Mouse (Mus musculus) limb, embryonic 12.5 days (tissue): ENCODE data around the gene Plcl1. TPM values are rescaled to one million over a fixed set of nuclear protein-coding genes. Genes with fewer than 3 reads are reported as not detected.

Experiments
- ATAC-seq: fragments of 200-750 bp; cut with Nextera tagmentation; 2 replicates; pipeline ENCODE4 v1.8.0; 2017; ENCODE audit warnings: low read depth, moderate TSS enrichment; ENCODE audit not compliant: insufficient number of reproducible peaks, insufficient read depth, low FRiP score, low TSS enrichment
- H3K27ac ChIP-seq: fragments of 300-500 bp; sonication (generic); 2 replicates; pipeline ENCODE4 v1.5.1; 2016; ENCODE audit warnings: mild to moderate bottlenecking, moderate library complexity
- H3K27me3 ChIP-seq: fragments of 300-500 bp; sonication (generic); 2 replicates; pipeline ENCODE4 v1.6.1; 2016; ENCODE audit warnings: mild to moderate bottlenecking, moderate library complexity
- H3K36me3 ChIP-seq: fragments of 300-500 bp; sonication (generic); 2 replicates; pipeline ENCODE4 v1.6.1; 2016; ENCODE audit warnings: mild to moderate bottlenecking, moderate library complexity
- H3K4me1 ChIP-seq: fragments of 300-500 bp; sonication (generic); replicated peaks from 2 replicates; pipeline ENCODE4 v1.6.1; 2016
- H3K4me2 ChIP-seq: fragments of 300-500 bp; sonication (generic); 2 replicates; pipeline ENCODE4 v1.6.1; 2016; ENCODE audit warnings: mild to moderate bottlenecking, moderate library complexity
- H3K4me3 ChIP-seq: fragments of 300-500 bp; sonication (generic); replicated peaks from 2 replicates; pipeline ENCODE4 v1.5.1; 2016; ENCODE audit warnings: mild to moderate bottlenecking
- H3K9ac ChIP-seq: fragments of 300-500 bp; sonication (generic); replicated peaks from 2 replicates; pipeline ENCODE4 v1.6.1; 2016; ENCODE audit warnings: mild to moderate bottlenecking, moderate library complexity
- H3K9me3 ChIP-seq: fragments of 300-500 bp; sonication (generic); 2 replicates; pipeline ENCODE4 v1.6.1; 2016; ENCODE audit warnings: mild to moderate bottlenecking, moderate library complexity
- WGBS: fragments of 180-500 bp; shearing (Covaris S2); methylation state at CpG from one replicate; pipeline ENCODE4 v1.1.7; 2016; 5-methylcytosine and 5-hydroxymethylcytosine counted together
- polyA plus RNA-seq: library from polyadenylated mRNA; unstranded; fragments of >200 nt; fragmentation: Nextera tagmentation; extraction: Ambion mirVana; gene quantifications from 2 replicates; pipeline ENCODE4 v1.2.1, GENCODE M21; 2016

Plcl1 gene
- polyA plus RNA-seq, 1 experiment from 2014 or later = 0.79 TPM

- H3K27me3 ChIP-seq = no peaks in the 10 kb centered on the region
- H3K4me2 ChIP-seq = no peak overlapping the region
- no peak overlapping the region for H3K9ac ChIP-seq
- no peaks in the 10 kb centered on the region for H3K36me3 ChIP-seq
- H3K27ac ChIP-seq = no peak overlapping the region
- 70% methylated on average over 5 of the region's 5 CpGs for WGBS
- H3K4me3 ChIP-seq = no peak overlapping the region
- no peaks in the 10 kb centered on the region for H3K4me1 ChIP-seq
- ATAC-seq = no peak
- no peaks in the 10 kb centered on the region for H3K9me3 ChIP-seq
Measured at GRCm38 (mm10) chr1:55570225-55570624, 164.5 kb downstream of the Plcl1 start.

GRCm38 (mm10) chr1:55571399-55571798 is 165.7 kb downstream of the Plcl1 start:
- 91% methylated on average over 4 of the region's 4 CpGs for WGBS
- H3K9ac ChIP-seq = no peak overlapping the region

DNA sequence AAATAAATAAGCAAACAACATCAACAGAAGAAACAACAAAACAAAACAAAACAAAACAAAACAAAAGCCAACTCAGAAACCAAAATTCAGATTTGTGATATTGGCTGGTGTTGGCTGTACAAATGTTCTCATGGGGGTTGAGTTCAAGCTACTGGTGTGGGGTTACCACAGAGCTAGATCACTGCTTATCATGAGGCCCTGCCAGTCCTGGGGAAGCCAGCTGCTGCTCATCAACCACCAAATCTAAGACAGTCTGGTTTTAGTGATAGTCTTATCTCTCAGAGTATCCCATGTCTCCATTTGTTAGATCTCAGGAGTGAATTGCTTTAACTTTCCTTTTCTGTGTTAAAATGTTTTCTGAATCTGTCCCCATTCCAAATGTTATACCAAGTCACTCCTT is 166.5 kb downstream of the Plcl1 start:
- no peaks in the 10 kb centered on the region for H3K4me1 ChIP-seq
- H3K9ac ChIP-seq = no peak overlapping the region
- no peak for ATAC-seq
- H3K4me2 ChIP-seq = no peak overlapping the region
- no peaks in the 10 kb centered on the region for H3K27me3 ChIP-seq
- H3K9me3 ChIP-seq = no peaks in the 10 kb centered on the region
- H3K27ac ChIP-seq = no peak overlapping the region
- H3K4me3 ChIP-seq = no peak overlapping the region
- no peaks in the 10 kb centered on the region for H3K36me3 ChIP-seq

More at GRCm38 (mm10) chr1:55571399-55571798, 165.7 kb downstream of the Plcl1 start:
- Histone ChIP-seq H3K4me3 (no peak overlapping the region), H3K4me2 (no peak overlapping the region), H3K36me3 (no peaks in the 10 kb centered on the region), H3K27me3 (no peaks in the 10 kb centered on the region), H3K4me1 (no peaks in the 10 kb centered on the region), H3K9me3 (no peaks in the 10 kb centered on the region), H3K27ac (no peak overlapping the region)
- ATAC-seq = no peak

DNA sequence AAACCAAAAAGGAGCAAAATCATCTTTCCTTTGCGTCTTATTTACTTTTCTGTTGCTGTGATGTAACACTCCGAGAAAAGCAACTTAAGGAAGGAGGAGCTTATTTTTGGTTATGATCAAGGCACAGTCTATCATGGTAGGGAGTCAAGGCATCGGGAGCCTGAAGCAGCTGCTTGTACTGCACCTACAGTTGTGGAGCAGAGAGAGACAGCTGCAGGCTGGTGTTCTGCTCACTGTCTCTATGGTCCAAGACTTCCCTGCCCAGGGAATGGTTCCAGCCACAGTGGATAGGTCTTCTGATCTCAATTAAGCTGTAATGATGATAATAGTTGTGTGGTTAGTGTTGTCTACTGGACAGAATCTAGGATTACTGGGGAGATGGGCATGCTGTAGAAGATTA is 166.9 kb downstream of the Plcl1 start:
- no peak overlapping the region for H3K4me2 ChIP-seq
- no peaks in the 10 kb centered on the region for H3K9me3 ChIP-seq
- H3K36me3 ChIP-seq = no peaks in the 10 kb centered on the region
- 90% methylated on average over 3 of the region's 3 CpGs for WGBS
- ATAC-seq = no peak
- H3K4me1 ChIP-seq = no peaks in the 10 kb centered on the region
- H3K9ac ChIP-seq = no peak overlapping the region
- no peak overlapping the region for H3K4me3 ChIP-seq
- no peak overlapping the region for H3K27ac ChIP-seq
- H3K27me3 ChIP-seq = no peaks in the 10 kb centered on the region

GRCm38 (mm10) chr1:55575916-55576315 is 170.2 kb downstream of the Plcl1 start:
- no peak for ATAC-seq
- Histone ChIP-seq H3K4me1 (no peaks in the 10 kb centered on the region), H3K4me3 (no peak overlapping the region), H3K27ac (no peak overlapping the region), H3K4me2 (no peak overlapping the region), H3K27me3 (no peaks in the 10 kb centered on the region), H3K9me3 (no peaks in the 10 kb centered on the region), H3K36me3 (no peaks in the 10 kb centered on the region), H3K9ac (no peak overlapping the region)
- WGBS = 51% methylated on average over 2 of the region's 2 CpGs

DNA sequence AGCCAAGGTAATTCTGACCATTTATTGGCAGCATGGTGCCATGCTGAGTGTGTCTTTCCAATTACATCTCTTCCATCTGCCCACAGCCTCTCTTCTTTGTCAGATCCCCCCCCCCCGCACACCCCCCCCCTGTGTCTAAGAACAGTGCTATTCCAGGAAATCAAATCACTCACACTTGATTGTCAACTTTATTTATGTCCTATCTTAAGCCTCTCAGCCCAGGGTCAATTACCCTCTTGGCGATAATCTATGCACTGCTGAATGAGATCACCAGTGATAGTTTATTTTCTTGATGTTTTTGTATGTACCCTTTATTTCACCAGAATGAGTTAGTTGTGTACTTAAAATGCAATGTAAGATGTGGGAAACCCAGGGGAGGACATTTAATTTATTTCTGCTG is 176.0 kb downstream of the Plcl1 start:
- WGBS = 82% methylated on average over 2 of the region's 2 CpGs
- no peaks in the 10 kb centered on the region for H3K36me3 ChIP-seq
- H3K27ac ChIP-seq = no peak overlapping the region
- no peak overlapping the region for H3K4me2 ChIP-seq
- H3K4me3 ChIP-seq = no peak overlapping the region
- no peak for ATAC-seq
- H3K9me3 ChIP-seq = 0 out of 2 replicates have a peak, but pooled peaks cover 3% of the 10 kb centered on the region
- H3K9ac ChIP-seq = no peak overlapping the region
- no peaks in the 10 kb centered on the region for H3K4me1 ChIP-seq
- no peaks in the 10 kb centered on the region for H3K27me3 ChIP-seq

DNA sequence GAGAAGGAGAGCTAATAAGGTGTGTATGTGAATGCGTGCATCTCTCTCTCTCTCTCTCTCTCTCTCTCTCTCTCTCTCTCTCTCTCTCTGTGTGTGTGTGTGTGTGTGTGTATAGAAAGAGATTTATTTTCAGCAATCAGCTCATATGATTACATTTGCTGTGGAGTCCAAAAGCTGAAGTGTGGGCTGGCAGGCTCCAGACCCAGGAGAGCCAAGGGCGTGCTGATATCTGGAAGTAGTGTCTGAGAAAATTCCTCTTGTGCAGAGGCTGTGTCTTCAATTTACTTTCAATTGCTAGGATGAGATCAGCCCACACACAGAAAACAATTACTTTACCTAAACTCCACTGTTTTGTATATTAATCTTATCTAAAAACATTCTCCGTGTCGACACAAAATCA is 179.7 kb downstream of the Plcl1 start:
- no peaks in the 10 kb centered on the region for H3K36me3 ChIP-seq
- 0 out of 2 replicates have a peak, but pooled peaks cover 3% of the 10 kb centered on the region for H3K9me3 ChIP-seq
- H3K27ac ChIP-seq = no peak overlapping the region
- H3K4me2 ChIP-seq = no peak overlapping the region
- no peaks in the 10 kb centered on the region for H3K27me3 ChIP-seq
- no peak overlapping the region for H3K9ac ChIP-seq
- H3K4me1 ChIP-seq = no peaks in the 10 kb centered on the region
- WGBS = 98% methylated on average over 4 of the region's 4 CpGs
- no peak for ATAC-seq
- no peak overlapping the region for H3K4me3 ChIP-seq

GRCm38 (mm10) chr1:55588090-55588489 is 182.4 kb downstream of the Plcl1 start:
- WGBS = 79% methylated on average over 6 of the region's 6 CpGs
- ATAC-seq = no peak
- no peak overlapping the region for H3K9ac ChIP-seq
- H3K4me3 ChIP-seq = no peak overlapping the region
- H3K27ac ChIP-seq = no peak overlapping the region
- H3K4me1 ChIP-seq = no peaks in the 10 kb centered on the region
- no peaks in the 10 kb centered on the region for H3K27me3 ChIP-seq
- no peaks in the 10 kb centered on the region for H3K36me3 ChIP-seq
- H3K4me2 ChIP-seq = no peak overlapping the region
- 0 out of 2 replicates have a peak, but pooled peaks cover 3% of the 10 kb centered on the region for H3K9me3 ChIP-seq

DNA sequence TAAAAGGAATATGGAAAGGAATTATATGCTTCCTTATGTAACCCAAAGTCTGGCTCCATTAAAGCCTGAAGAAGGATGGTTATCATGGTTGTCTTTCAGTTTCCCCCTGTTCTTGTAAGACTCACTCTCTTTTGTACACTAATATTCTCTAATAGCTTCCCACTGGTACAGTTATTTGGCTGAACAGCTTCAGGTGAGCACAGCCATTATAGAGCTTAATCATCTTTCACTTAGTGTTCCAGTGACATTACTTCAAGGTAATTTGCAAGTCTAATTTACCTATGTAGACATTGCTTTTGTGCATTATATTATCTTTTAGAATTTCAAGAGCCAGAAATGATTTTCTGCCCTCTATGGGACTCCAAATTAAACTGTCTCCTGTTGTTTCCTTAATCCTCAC is 184.3 kb downstream of the Plcl1 start:
- H3K27ac ChIP-seq = no peak overlapping the region

DNA sequence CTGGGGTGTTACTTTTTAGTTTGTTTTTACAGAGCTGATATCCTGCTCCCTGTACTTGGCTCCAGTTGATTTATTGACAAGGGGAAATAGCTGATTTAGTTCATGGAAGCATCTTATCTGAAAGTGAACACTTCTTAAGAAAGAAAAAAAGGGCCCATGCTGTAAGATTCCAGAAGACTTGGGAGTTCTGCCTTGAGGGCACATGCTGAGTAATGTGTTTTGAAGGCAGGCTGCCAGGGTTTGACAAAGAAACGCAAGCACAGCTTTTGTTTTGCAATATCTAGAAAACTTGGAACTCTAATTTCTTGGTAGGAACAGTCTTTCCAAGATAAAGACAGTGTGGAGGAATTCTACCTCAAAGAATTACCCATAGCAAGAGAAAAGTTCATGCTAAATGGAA is 194.8 kb downstream of the Plcl1 start:
- Histone ChIP-seq H3K4me3 (no peak overlapping the region), H3K36me3 (no peaks in the 10 kb centered on the region), H3K27me3 (no peaks in the 10 kb centered on the region), H3K9ac (no peak overlapping the region), H3K27ac (no peak overlapping the region), H3K4me2 (no peak overlapping the region), H3K9me3 (no peaks in the 10 kb centered on the region), H3K4me1 (no peaks in the 10 kb centered on the region)
- ATAC-seq = no peak
- 81% methylated on average over 1 of the region's 1 CpGs for WGBS

More for the DNA sequence above, 184.3 kb downstream of the Plcl1 start:
- H3K9me3 ChIP-seq = 0 out of 2 replicates have a peak, but pooled peaks cover under 1% of the 10 kb centered on the region
- no peak overlapping the region for H3K4me2 ChIP-seq
- no peaks in the 10 kb centered on the region for H3K36me3 ChIP-seq
- H3K9ac ChIP-seq = no peak overlapping the region
- ATAC-seq = no peak
- no peak overlapping the region for H3K4me3 ChIP-seq
- H3K4me1 ChIP-seq = no peaks in the 10 kb centered on the region
- H3K27me3 ChIP-seq = no peaks in the 10 kb centered on the region

DNA sequence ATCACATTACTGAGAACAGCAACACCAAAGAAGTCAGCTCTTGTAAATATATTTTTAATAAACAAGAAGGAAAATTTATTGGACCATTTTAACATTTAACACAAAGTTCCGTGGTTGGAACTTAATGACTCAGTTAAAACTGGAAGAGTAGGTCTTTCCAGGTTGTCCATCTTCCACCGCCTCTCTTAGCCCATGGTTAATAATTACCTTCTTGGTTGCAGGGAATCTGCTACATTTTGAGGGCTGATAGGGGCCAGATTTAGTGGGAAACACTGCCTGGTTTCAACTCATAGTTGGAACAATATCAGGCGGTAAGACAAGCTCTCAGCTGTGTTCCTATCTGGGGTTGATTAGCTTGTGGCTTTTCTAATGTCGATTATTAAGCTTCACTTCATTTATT is 198.9 kb downstream of the Plcl1 start:
- Histone ChIP-seq H3K4me2 (no peak overlapping the region), H3K9me3 (no peaks in the 10 kb centered on the region), H3K9ac (no peak overlapping the region), H3K27ac (no peak overlapping the region), H3K4me3 (no peak overlapping the region), H3K27me3 (no peaks in the 10 kb centered on the region), H3K4me1 (no peaks in the 10 kb centered on the region), H3K36me3 (no peaks in the 10 kb centered on the region)
- WGBS = 84% methylated on average over 4 of the region's 4 CpGs
- ATAC-seq = no peak

DNA sequence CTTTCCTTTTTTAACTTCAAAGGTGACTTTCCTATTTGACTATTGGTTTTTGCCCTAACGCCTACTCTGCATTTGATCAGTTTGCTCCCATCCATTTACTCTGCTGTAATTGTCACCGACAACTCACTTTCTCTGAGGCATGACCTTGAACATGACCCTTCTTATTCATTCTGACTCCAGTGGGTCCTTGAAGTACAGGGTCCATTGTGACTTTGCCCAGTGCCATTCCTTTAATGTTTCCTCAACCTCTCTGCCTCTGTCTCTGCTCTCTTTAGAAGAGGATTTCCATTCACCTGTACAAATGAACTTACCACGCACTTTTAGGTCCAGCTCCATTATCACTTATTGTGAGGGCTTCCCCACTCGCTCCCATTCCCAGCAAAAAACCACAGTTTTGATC is 199.7 kb downstream of the Plcl1 start:
- H3K27me3 ChIP-seq = no peaks in the 10 kb centered on the region
- ATAC-seq = no peak
- no peak overlapping the region for H3K4me3 ChIP-seq
- H3K4me2 ChIP-seq = no peak overlapping the region
- no peaks in the 10 kb centered on the region for H3K4me1 ChIP-seq
- H3K36me3 ChIP-seq = no peaks in the 10 kb centered on the region
- H3K27ac ChIP-seq = no peak overlapping the region
- WGBS = 81% methylated on average over 4 of the region's 4 CpGs
- H3K9ac ChIP-seq = no peak overlapping the region
- H3K9me3 ChIP-seq = no peaks in the 10 kb centered on the region
